Mouse (Mus musculus) liver, adult 2 months (tissue): Measurements from ENCODE around the gene Ufc1.

ENCODE experiments used
- CTCF ChIP-seq: fragments of 200-500 bp; IDR thresholded peaks from 2 replicates; pipeline ENCODE4 v1.5.1; 2011; ENCODE audit warnings: low read depth, low read length, control low read depth
- POLR2A ChIP-seq: fragments of 200-500 bp; IDR thresholded peaks from 2 replicates; pipeline ENCODE4 v1.6.1; 2011; ENCODE audit warnings: low read length, control low read depth; ENCODE audit not compliant: insufficient read depth; ENCODE audit errors: extremely low read depth

DNA sequence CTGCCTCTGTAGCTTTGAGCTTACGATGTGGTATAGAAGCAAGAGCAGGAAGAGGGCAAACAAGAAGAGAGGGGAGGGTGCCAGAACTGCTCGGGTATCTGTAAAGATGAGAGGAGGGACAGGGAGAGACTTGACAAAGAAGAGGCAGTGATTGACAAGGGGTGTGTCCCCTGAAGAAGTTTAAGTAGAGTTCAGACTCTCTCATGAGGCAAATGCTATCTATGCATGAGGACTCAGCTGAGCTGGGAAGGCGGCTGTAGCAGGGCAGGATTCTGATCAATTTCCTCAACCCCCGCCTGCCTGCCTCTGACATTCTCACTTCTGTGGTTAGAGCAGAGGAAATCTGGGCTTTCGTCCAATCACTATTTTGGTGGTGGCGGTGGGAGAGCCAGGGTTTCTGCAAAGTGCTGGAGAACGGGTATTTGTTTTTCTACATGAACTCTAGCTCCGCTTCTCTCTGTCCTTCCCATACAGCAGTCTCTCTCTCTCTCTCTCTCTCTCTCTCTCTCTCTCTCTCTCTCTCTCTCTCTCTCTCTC lies 32.2 kb downstream of the Ufc1 start:
- TF ChIP-seq CTCF = no peak
- no peak for TF ChIP-seq POLR2A
